Mouse (Mus musculus) liver, adult 2 months (tissue): Measurements from ENCODE around the gene Prcd.

ENCODE experiments used
- CTCF ChIP-seq: fragments of 200-500 bp; IDR thresholded peaks from 2 replicates; pipeline ENCODE4 v1.5.1; 2011; ENCODE audit warnings: low read depth, low read length, control low read depth
- POLR2A ChIP-seq: fragments of 200-500 bp; IDR thresholded peaks from 2 replicates; pipeline ENCODE4 v1.6.1; 2011; ENCODE audit warnings: low read length, control low read depth; ENCODE audit not compliant: insufficient read depth; ENCODE audit errors: extremely low read depth

GRCm38 (mm10) chr11:116658238-116658637, 4.9 kb downstream of the Prcd start:
- no peak for TF ChIP-seq POLR2A
- no peak for TF ChIP-seq CTCF
